Mouse (Mus musculus) spleen, adult 12 weeks (tissue): Measurements from ENCODE around the gene Olfr223.
"Not testable (repeated sequence)": the region's sequence is repeated elsewhere in the genome, so short reads cannot be mapped to it uniquely, and the experiment has no call there.

Source experiments
- DNase-seq: peaks from one replicate; pipeline ENCODE4 v3.0.0; 2022; ENCODE audit warnings: low spot score

Olfr223 gene

DNA sequence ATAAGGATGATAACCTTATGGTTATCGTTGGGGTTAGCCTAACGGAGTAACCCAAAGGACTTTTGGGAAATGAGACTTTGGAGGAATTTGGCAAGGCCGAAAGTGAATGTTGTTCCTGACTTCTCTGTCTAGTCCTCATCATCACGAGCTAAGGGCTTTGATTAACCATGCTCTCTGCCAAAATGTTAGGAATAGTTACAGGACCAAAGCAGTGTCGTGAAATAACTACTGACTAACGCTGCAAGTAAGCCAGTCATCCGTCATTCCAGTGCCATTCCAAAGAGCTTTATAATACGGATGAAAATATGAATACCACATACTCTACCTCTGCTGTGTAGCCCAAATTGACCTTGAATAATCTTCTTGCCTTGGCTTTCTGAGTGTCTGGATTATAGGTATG, 3.9 kb upstream of the Olfr223 start:
- DNase-seq, result no peak

DNA sequence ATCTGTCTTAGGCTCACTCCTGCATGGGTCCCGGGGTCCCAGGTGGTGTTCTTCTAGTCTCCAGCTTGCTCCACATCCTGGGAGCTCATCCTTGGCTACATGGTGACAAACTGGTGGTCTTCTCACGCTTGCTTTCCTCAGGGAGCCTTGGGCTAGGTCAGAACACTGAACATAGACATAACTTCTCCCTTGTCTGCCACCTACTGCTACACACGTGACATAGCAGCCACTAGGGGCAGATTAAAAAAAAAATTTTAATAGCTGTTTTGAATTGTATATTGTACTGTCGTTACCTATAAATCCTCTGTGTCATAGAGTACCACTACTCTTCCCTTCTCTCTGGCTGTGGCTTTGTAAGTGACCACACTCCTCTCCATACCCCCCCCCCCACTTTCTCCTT, 3.0 kb upstream of the Olfr223 start:
- DNase-seq, result no peak

GRCm38 (mm10) chr11:59589496-59589895, 3.6 kb downstream of the Olfr223 start:
- DNase-seq, result no peak

DNA sequence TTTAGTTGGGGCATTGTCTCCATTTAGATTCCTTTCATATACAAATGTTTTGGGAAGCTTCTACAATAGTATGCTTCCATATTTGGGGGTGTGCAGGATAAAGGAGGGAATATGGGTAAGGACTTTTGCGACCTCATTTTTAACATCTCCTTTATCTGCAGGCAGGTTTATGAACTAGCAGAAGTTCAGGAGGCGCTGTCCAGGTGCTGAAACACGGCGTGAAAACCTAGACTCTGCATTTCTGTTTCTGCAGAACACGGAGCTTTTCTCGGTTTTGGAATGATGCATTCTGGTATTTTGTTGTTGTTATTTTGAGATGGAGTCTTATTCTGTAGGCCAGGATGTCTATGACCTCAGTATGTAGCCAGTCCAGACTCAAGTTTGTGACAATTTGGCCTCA, 8.6 kb downstream of the Olfr223 start:
- no peak for DNase-seq

DNA sequence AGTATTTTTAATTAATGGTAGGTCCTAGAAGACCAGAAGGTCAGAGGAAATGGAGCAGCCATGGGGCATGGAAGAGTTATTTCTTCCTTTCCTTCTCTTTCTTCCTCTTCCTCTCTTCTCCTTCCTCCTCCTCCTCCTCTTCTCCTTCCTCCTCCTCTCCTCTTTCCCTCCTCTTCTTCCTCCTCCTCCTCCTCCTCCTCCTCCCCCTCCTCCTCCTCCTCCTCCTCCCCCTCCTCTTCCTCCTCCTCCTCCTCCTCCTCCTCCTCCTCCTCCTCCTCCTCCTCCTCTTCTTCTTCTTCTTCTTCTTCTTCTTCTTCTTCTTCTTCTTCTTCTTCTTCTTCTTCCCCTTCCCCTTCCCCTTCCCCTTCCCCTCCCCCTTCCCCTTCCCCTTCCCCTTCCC, 17.0 kb downstream of the Olfr223 start, which contains the start of gene Olfr222:
TSS of gene Olfr222 (minus strand) at position 101 of the 400 bp plus-strand sequence.
- DNase-seq, result not testable (repeated sequence)

GRCm38 (mm10) chr11:59575726-59576125, 17.4 kb downstream of the Olfr223 start:
- DNase-seq, result no peak

GRCm38 (mm10) chr11:59569306-59569705, 23.8 kb downstream of the Olfr223 start:
- no peak for DNase-seq

- DNase-seq, result no peak
Measured at GRCm38 (mm10) chr11:59562837-59563236, 30.3 kb downstream of the Olfr223 start.

- DNase-seq, result no peak
Measured at GRCm38 (mm10) chr11:59562336-59562735, 30.8 kb downstream of the Olfr223 start.

DNA sequence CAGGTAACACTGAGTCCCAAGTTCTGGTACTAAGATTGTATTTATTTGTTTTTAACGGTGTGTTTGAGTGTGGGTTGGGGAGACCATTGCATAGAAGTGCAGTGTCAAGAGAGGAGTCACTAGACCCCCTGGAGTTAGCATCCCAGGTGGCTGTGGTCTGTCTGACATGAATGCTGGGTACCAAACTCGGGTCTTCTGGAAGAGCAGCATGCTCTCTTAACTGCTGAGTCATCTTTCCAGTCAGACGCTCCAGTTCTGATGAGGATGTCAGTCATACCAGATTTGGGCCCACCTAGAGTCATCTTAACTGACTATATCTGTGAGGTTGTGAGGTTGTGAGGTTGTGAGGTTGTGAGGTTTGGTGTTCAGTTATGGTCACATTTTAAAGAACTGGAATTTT, 32.2 kb downstream of the Olfr223 start:
- DNase-seq, result no peak

GRCm38 (mm10) chr11:59554535-59554934, 38.6 kb downstream of the Olfr223 start:
- DNase-seq, result no peak

DNA sequence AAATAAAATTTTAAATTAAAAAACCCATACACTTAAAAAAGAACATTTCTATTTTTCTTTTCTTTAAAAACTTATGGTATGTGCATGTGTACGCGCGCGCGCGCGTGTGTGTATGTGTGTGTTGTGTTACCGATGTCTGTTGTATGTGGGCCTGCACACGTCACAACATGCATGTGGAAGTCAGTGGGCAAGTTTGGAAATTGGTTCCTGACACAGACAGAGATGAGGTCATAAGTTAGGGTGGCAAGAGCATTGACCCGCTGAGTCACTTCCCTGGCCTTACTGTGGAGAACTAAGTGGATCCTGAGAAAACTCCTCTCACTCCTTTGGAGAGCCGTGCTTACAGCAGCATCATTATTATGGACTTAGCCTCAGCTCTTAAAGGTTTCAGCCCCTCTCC, 39.0 kb downstream of the Olfr223 start:
- DNase-seq, result no peak

DNA sequence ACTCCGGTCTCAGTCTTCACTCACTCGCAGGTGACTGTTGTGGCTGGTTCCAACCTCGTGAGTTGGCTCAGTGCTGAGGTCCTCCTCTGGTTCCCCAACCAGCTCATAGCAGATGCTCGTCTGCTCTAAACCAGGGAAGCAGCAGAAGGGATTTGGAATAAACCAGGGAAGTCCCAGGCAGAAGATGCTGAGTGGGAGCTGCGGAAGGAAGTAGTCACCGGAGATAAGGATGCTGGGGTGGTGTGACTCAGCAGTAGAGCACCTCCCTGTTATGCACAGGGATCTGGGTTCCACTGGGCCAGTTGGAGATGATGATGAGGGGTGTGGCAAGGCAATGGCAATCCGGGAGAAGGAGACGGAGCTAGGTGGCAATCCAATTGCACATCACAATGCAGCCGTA, 49.1 kb downstream of the Olfr223 start:
- no peak for DNase-seq

- no peak for DNase-seq
Measured at GRCm38 (mm10) chr11:59543376-59543775, 49.7 kb downstream of the Olfr223 start.

DNA sequence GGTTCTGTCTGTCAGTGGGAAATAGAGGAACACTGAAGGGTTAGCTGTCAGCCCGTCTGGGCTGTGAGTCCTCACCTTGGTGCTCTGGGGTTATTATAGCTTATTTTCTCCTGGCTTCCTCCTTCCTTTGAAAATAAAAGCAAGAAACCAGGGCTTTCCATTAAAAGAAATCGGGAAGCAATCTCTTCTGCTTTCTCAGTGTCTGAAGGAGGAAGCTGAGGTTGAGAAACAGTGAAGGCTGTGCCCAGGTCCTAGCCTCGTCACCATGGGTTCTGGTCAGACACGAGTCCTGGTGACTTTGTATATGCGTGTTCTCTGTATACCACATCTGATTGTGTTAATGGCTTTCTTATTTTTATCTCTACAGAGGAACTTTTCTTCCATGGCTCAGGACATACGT, 50.6 kb downstream of the Olfr223 start:
- no peak for DNase-seq

- DNase-seq, result no peak
Measured at GRCm38 (mm10) chr11:59541324-59541723, 51.8 kb downstream of the Olfr223 start, which contains the start of gene Nlrp3. Nlrp3 (plus strand) TSS chr11:59541568.

DNA sequence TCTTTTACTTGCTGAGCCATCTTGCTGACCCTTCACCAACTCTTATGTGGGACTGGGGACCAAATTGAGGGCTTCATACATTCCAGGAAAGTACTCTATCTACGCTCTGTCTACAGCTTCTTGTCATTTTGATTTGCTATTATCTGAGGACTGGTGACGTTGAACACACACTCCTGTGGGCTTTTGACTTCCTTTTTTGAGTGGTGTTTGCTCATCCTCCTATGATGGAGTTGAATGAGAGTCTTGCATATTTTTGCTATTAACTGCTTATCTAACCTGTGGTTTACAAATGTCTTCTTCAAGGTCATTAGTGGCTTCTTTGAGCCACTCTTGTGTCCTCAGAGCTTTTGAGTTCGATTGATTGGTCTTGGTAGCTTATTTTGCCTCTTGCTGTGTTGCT, 53.0 kb downstream of the Olfr223 start:
- DNase-seq, result no peak
